Mouse (Mus musculus) small intestine, adult 2 months (tissue): Measurements from ENCODE around the gene Plscr4.

Experiments used
- CTCF ChIP-seq: fragments of 200-500 bp; IDR thresholded peaks from 2 replicates; pipeline ENCODE4 v1.5.1; 2012; ENCODE audit warnings: low read depth, mild to moderate bottlenecking, control low read depth, inconsistent platforms, low read length, moderate library complexity, mixed read lengths; ENCODE audit not compliant: insufficient replicate concordance, insufficient read length; ENCODE audit errors: extremely low read depth
- POLR2A ChIP-seq: fragments of 200-500 bp; IDR thresholded peaks from 2 replicates; pipeline ENCODE4 v1.6.1; 2012; ENCODE audit warnings: low read depth, mild to moderate bottlenecking, control low read depth, inconsistent platforms, low read length, moderate library complexity

- no peak for TF ChIP-seq CTCF
- no peak for TF ChIP-seq POLR2A
Measured at GRCm38 (mm10) chr9:92467724-92468123, 10.6 kb downstream of the Plscr4 start.
